Mouse (Mus musculus) limb, embryonic 13.5 days (tissue): Measurements from ENCODE around the gene Gigyf2. TPM values are rescaled to one million over a fixed set of nuclear protein-coding genes. Genes with fewer than 3 reads are reported as not detected.

Experiments
- ATAC-seq: fragments of 200-750 bp; cut with Nextera tagmentation; 2 replicates; pipeline ENCODE4 v1.8.0; 2017; ENCODE audit warnings: low read depth, moderate number of reproducible peaks, moderate TSS enrichment; ENCODE audit not compliant: low FRiP score
- H3K27ac ChIP-seq: fragments of 300-500 bp; sonication (generic); 2 replicates; pipeline ENCODE4 v1.5.1; 2015; ENCODE audit warnings: inconsistent platforms, mild to moderate bottlenecking, moderate library complexity
- H3K27me3 ChIP-seq: fragments of 300-500 bp; sonication (generic); 2 replicates; pipeline ENCODE4 v1.6.1; 2015; ENCODE audit warnings: mild to moderate bottlenecking, inconsistent platforms
- H3K36me3 ChIP-seq: fragments of 300-500 bp; sonication (generic); 2 replicates; pipeline ENCODE4 v1.6.1; 2015; ENCODE audit warnings: inconsistent platforms, mild to moderate bottlenecking, moderate library complexity
- H3K4me1 ChIP-seq: fragments of 300-500 bp; sonication (generic); 2 replicates; pipeline ENCODE4 v1.6.1; 2015; ENCODE audit warnings: inconsistent platforms
- H3K4me2 ChIP-seq: fragments of 300-500 bp; sonication (generic); replicated peaks from 2 replicates; pipeline ENCODE4 v1.6.1; 2015; ENCODE audit warnings: inconsistent platforms, mild to moderate bottlenecking, moderate library complexity
- H3K4me3 ChIP-seq: fragments of 300-500 bp; sonication (generic); 2 replicates; pipeline ENCODE4 v1.5.1; 2015; ENCODE audit warnings: moderate library complexity, mild to moderate bottlenecking, inconsistent platforms
- H3K9ac ChIP-seq: fragments of 300-500 bp; sonication (generic); 2 replicates; pipeline ENCODE4 v1.6.1; 2015; ENCODE audit warnings: mild to moderate bottlenecking, inconsistent platforms
- H3K9me3 ChIP-seq: fragments of 300-500 bp; sonication (generic); 2 replicates; pipeline ENCODE4 v1.6.1; 2016; ENCODE audit warnings: inconsistent platforms
- WGBS: fragments of 180-500 bp; shearing (Covaris S2); methylation state at CpG from one replicate; pipeline ENCODE4 v1.1.7; 2015; 5-methylcytosine and 5-hydroxymethylcytosine counted together
- polyA plus RNA-seq: library from polyadenylated mRNA; unstranded; fragments of >200 nt; fragmentation: Nextera tagmentation; extraction: Ambion mirVana; gene quantifications from 2 replicates; pipeline ENCODE4 v1.2.1, GENCODE M21; 2015

Gene Gigyf2
- polyA plus RNA-seq: 62.7 and 65.3 TPM in 2 replicates

DNA sequence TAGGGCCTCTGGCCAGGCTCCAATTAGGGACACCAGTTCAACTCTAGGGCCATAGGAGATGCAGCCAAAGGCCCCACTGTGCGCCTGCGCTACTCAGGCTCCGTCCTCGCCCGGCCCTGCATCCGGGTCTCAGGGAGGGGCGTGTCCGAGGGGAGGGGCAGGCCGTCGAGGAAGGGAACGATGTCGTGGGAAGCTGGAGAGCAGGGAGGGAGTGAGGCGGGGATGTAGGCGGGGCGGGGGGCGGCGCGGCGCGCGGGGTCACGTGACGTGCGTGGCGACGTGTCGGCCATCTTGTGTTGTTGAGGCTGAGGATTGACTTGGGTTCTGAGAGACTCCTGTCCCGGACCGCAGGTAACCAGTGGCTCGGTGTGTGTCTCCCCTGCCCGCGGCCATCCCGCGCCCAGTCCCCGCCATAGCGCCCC is at the start of gene Gigyf2:
Gene Gigyf2 (plus strand): TSS at position 257 of the 422 bp plus-strand sequence.
- H3K4me3 ChIP-seq: peak within 1 kb of the TSS; percentile 91
- ATAC-seq: peak; percentile 97
- H3K36me3 ChIP-seq: peaks cover 5% of the 10 kb centered on the region
- 0 out of 2 replicates have a peak, but pooled peaks cover under 1% of the 10 kb centered on the region for H3K9me3 ChIP-seq
- no peaks in the 10 kb centered on the region for H3K27me3 ChIP-seq
- H3K9ac ChIP-seq: peak within 1 kb of the TSS; percentile 97
- peak within 1 kb of the TSS; percentile 79 for H3K4me2 ChIP-seq
- peak within 1 kb of the TSS; percentile 94 for H3K27ac ChIP-seq
- under 1% methylated on average over 36 of the region's 36 CpGs for WGBS
- H3K4me1 ChIP-seq: peaks cover 13% of the 10 kb centered on the region

DNA sequence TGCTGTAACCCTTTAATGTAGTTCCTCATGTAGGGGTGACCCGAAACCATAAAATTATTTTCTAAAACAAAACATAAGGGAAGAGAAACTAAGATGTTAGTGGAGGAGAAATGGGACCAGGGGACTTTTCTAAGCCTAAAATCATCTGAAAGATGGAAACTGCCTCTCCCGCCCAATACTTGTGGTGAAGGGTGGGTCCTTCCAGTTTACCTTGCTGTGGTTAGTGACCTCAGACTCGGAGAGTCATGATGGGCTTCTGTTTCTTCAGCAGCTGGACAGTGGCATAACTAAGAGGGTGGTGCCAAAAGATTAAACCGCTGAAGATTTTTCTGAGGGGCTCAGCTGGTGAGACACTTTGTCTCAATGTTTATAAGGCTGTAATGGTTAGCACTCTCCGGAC is 46.5 kb upstream of the Gigyf2 start:
- H3K36me3 ChIP-seq: no peaks in the 10 kb centered on the region
- no peak overlapping the region for H3K4me3 ChIP-seq
- no peak for ATAC-seq
- no peak overlapping the region for H3K4me2 ChIP-seq
- no peak overlapping the region for H3K9ac ChIP-seq
- no peaks in the 10 kb centered on the region for H3K9me3 ChIP-seq
- H3K27me3 ChIP-seq: no peaks in the 10 kb centered on the region
- 86% methylated on average over 5 of the region's 5 CpGs for WGBS
- H3K4me1 ChIP-seq: peaks cover 3% of the 10 kb centered on the region; the same call in 1 of the 2 replicates
- H3K27ac ChIP-seq: no peak overlapping the region

DNA sequence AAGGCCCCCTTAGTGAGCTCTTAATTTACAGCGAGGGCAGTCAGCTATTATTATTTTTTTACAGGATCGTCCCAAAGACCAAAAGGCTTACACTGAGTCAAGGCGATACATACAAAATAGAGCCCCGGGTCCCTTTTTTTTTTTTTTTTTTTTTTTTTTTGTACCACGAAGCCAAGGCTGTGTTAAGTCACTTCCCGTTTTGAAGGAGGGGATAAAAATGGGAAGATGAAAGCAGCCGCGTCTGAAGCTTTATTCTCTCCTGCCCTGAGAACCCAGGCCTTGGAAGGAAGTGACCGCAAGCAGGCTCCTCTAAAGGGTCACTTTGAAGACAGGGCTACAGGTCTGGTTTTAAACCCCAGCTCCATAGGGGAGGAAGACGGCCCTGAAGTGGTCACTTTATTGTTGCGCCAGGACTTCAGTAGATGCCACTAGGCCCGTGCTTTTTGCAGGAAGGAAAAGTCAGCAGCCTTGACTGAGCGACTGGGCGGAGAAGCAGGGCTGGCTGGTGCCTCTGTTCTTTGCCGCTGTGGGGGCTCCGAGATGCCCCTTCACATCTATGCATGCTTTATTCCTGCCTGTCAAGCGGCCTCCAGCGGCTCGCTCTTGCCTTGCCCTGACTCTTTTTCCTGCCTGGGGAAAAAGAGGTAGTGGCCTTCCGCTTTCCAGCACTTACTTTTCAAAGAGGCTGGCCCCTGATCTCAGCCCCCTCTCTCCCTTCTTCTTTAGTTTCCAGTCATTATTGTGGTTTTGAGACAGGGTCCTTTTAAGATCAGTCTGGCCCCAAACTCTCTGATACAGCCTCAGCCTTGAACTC is 45.0 kb upstream of the Gigyf2 start:
- Histone ChIP-seq H3K9me3 (no peaks in the 10 kb centered on the region), H3K27ac (no peak overlapping the region), H3K4me3 (no peak overlapping the region), H3K9ac (no peak overlapping the region), H3K4me1 (peaks cover 3% of the 10 kb centered on the region; the same call in 1 of the 2 replicates), H3K4me2 (peak overlapping the region; percentile 30), H3K27me3 (no peaks in the 10 kb centered on the region), H3K36me3 (no peaks in the 10 kb centered on the region)
- 20% methylated on average over 20 of the region's 20 CpGs for WGBS
- no peak for ATAC-seq

DNA sequence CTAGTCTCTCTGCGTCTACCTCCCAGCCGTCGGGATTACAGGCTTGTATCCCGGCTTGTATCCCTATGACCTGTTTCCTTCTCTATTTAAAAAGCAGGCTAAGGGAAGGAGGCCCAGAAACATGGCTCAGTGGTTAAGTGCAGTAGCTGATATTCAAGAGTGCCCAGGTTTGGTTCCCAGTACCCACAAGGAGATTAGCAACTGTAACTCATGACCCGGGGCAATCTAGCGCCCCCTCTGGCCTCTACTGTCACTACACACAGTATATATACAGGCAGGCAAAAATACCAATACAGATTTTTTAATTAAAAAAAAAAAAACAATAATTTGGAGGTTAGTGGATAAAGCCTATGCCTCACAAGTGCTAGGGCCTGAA is 44.4 kb upstream of the Gigyf2 start:
- ATAC-seq: no peak
- no peak overlapping the region for H3K9ac ChIP-seq
- WGBS: 69% methylated on average over 6 of the region's 6 CpGs
- no peak overlapping the region for H3K4me3 ChIP-seq
- peaks cover 3% of the 10 kb centered on the region; the same call in 1 of the 2 replicates for H3K4me1 ChIP-seq
- no peaks in the 10 kb centered on the region for H3K36me3 ChIP-seq
- H3K9me3 ChIP-seq: no peaks in the 10 kb centered on the region
- H3K27me3 ChIP-seq: no peaks in the 10 kb centered on the region
- no peak overlapping the region for H3K27ac ChIP-seq
- H3K4me2 ChIP-seq: no peak overlapping the region

DNA sequence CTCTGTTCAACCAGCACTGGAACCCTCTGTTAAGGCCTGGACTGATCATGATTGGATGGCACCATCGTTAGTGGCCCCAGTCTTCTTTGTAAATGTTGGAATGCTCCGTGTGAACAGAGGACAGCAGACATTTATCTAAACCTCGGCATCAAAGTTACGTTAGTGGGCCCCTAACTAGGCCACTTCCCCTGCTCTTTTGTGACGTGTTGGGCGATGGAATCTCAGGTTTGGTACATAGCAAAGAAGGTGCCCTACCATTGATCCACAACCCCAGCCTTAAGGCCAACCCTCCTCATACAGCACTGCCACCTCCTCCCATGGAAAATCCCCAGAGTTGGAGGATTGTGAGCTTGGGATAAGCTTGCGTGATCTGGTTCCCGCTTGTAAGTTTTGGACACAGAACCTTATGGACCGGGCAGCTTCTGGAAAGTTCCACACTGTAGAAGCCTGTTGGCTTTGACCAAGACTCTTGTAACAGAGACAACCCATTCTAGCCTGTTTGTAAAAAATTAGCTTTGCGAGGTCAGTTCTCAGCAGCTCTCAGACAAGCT is 43.3 kb upstream of the Gigyf2 start:
- H3K9ac ChIP-seq: no peak overlapping the region

DNA sequence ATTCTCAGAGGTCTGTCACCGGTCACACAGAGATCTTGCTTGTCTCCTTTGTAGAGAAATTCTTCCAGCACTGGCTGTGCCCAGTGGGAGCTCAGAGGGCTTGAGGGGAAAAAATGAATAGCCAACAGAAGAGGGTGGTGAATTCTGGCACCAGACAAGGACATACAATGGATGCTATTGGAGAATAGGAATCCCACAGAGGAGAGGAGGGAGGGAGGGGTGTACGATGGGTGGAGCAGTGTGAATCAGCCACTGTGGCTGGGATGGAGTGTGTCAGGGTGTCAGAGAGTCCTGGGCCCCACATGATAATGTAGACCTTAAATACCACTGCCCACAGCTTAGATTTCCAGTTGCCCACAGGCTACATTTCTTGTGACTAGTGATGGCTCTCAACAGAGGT is 39.7 kb upstream of the Gigyf2 start:
- H3K4me2 ChIP-seq: no peak overlapping the region
- H3K9ac ChIP-seq: no peak overlapping the region
- no peak overlapping the region for H3K27ac ChIP-seq
- no peaks in the 10 kb centered on the region for H3K36me3 ChIP-seq
- H3K4me3 ChIP-seq: no peak overlapping the region
- no peaks in the 10 kb centered on the region for H3K27me3 ChIP-seq
- WGBS: 79% methylated on average over 2 of the region's 2 CpGs
- H3K9me3 ChIP-seq: no peaks in the 10 kb centered on the region
- H3K4me1 ChIP-seq: no peaks in the 10 kb centered on the region
- ATAC-seq: no peak

More for the DNA sequence above, 43.3 kb upstream of the Gigyf2 start:
- no peaks in the 10 kb centered on the region for H3K36me3 ChIP-seq
- ATAC-seq: no peak
- H3K9me3 ChIP-seq: no peaks in the 10 kb centered on the region
- peaks cover 3% of the 10 kb centered on the region; the same call in 1 of the 2 replicates for H3K4me1 ChIP-seq
- H3K27ac ChIP-seq: no peak overlapping the region
- no peak overlapping the region for H3K4me2 ChIP-seq
- H3K27me3 ChIP-seq: no peaks in the 10 kb centered on the region
- H3K4me3 ChIP-seq: no peak overlapping the region
- 74% methylated on average over 10 of the region's 10 CpGs for WGBS

DNA sequence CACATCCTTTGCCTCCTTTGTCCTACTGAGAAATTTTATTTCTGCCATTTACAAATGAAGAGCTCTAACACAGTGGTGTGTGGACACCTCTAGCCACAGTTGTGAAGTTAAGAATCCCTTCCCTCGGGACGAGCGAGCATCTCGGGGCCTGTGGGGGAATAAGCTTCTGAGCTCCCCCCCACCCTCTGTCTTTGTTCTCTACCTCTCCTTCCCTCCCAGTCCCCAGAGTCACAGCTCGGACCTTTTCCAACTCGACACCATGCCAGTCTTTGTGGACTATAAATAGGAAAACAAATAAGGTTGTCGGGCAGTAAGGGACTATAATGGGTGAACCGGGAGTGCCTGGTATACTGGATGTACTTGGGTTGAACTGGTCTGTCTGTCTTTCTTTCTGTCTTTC is 35.4 kb upstream of the Gigyf2 start:
- Histone ChIP-seq H3K9me3 (no peaks in the 10 kb centered on the region), H3K27me3 (no peaks in the 10 kb centered on the region), H3K36me3 (no peaks in the 10 kb centered on the region), H3K9ac (no peak overlapping the region), H3K4me1 (no peaks in the 10 kb centered on the region), H3K4me2 (no peak overlapping the region), H3K4me3 (no peak overlapping the region), H3K27ac (no peak overlapping the region)
- ATAC-seq: no peak
- 74% methylated on average over 8 of the region's 8 CpGs for WGBS

DNA sequence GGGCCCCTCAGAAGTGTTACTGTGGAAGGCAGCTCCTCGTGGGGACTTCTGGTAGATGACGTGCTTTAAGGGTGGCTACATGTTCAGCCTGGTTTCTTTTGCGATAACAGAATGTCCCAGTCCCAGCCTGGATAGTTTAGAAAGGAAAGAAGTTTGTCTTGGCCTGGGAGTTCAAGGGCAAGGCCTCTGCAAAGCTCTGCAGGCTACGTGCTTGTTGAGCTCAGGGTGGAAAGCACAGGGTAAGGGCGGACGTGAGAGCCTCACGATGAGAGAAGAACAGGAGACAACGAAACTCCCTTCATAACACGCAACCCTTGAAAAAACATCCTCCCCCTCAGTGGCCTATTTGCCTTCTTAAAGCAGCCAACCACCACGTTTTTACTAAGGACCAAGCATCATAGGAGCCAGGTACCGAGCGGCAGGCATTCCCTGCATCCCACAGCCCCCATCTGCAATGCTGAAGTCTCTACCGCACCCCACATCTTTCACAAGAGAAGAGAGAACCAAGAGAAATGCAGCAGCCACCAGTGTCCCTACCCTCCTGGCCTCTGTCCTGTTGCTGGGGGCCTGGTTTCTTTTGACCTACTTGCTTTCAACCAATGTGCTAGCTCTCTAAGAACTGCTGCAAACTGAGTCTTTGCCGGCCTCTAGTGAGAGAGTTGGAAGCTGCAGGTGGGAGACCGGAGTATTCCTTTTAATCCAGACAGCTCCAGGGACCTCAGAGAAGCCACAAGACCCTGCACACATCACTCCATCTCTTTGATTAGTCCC is 34.2 kb upstream of the Gigyf2 start:
- 64% methylated on average over 15 of the region's 15 CpGs for WGBS
- Histone ChIP-seq H3K9ac (no peak overlapping the region), H3K4me1 (no peaks in the 10 kb centered on the region), H3K4me2 (no peak overlapping the region), H3K27me3 (no peaks in the 10 kb centered on the region), H3K9me3 (no peaks in the 10 kb centered on the region), H3K4me3 (no peak overlapping the region), H3K36me3 (no peaks in the 10 kb centered on the region), H3K27ac (no peak overlapping the region)
- no peak for ATAC-seq

DNA sequence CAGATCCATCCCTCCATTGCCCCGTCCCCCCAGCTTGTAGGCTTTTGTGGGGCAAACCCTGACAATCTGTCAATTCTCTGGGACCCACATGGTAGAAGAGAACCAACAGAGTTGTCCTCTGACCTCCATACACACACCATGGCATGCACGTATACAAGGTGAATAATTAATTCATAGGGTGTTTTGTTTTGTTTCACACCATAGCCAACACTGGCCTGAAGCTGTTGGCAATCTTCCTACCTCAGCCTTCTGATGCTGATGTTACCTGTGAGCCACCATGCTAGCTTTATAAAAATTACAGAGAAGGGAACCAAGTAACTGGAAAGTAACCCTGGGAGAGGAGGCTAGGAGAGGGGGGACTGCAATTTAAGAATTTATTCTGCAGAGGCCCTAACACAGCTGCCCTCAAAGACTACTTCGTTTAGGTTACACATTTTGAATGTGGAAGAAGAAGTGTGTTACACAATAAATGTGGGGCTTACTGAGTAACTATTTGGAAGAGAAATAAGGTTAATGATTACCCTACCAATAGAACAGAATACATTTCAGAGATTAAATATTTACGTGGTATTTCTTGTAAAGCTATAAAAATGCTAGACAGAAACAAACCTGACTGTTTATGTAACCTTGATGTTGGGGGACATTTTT is 32.6 kb upstream of the Gigyf2 start:
- no peaks in the 10 kb centered on the region for H3K27me3 ChIP-seq
- H3K4me3 ChIP-seq: no peak overlapping the region
- no peak overlapping the region for H3K27ac ChIP-seq
- no peak overlapping the region for H3K9ac ChIP-seq
- no peaks in the 10 kb centered on the region for H3K36me3 ChIP-seq
- no peaks in the 10 kb centered on the region for H3K4me1 ChIP-seq
- WGBS: 65% methylated on average over 4 of the region's 4 CpGs
- ATAC-seq: no peak
- no peaks in the 10 kb centered on the region for H3K9me3 ChIP-seq
- H3K4me2 ChIP-seq: no peak overlapping the region

DNA sequence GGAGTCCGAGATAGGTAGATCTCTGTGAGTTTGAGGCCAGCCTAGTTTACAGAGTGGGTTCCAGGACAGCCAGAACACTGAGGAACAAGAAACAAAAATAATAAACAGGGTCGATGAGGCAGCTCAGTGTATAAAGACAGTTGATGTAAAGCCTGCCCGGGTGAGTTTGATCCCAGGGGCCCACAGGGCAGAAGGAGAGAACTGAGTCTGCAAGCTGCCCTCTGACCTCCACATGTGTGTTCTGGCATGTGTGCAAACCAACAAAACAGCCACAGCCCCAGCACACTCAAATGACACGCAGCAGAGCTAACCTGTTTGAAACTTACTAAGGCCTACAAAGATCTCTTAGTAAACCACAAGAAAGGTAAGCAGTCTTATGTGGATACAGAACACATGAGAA is 31.8 kb upstream of the Gigyf2 start:
- ATAC-seq: no peak
- Histone ChIP-seq H3K4me2 (no peak overlapping the region), H3K9ac (no peak overlapping the region), H3K9me3 (no peaks in the 10 kb centered on the region), H3K4me3 (no peak overlapping the region), H3K27ac (no peak overlapping the region), H3K4me1 (no peaks in the 10 kb centered on the region), H3K36me3 (no peaks in the 10 kb centered on the region), H3K27me3 (no peaks in the 10 kb centered on the region)
- WGBS: 56% methylated on average over 4 of the region's 4 CpGs

DNA sequence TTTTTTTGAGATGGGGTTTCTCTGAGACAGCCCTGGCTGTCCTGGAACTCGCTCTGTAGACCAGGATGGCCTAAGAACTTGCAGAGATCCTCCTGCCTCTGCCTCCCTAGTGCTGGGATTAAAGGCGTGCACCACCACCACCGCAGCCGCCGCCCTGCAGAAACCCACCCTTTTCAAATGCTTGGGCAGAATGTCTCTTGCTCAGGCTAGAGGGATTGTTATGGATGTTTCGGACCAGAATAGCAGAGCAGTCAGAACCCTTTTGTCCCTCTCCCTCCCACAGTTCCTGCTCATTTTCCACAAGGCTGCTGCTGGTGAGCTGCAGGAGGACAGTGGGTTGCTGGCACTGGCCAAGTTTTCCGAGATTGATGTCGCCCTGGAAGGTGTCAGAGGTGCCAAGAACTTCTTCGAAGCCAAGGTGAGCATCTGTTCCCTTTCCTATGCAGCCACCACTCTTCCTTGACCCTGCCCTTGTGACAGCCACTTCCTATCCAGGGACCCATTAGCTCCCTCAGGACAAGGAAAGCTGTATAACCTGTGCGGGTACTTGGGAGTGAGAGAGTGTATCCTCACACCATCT is 29.4 kb upstream of the Gigyf2 start:
- H3K4me2 ChIP-seq: no peak overlapping the region
- no peak for ATAC-seq
- H3K9ac ChIP-seq: no peak overlapping the region
- H3K36me3 ChIP-seq: no peaks in the 10 kb centered on the region
- no peaks in the 10 kb centered on the region for H3K4me1 ChIP-seq
- no peak overlapping the region for H3K4me3 ChIP-seq
- H3K27me3 ChIP-seq: no peaks in the 10 kb centered on the region
- WGBS: 86% methylated on average over 10 of the region's 10 CpGs
- no peak overlapping the region for H3K27ac ChIP-seq
- no peaks in the 10 kb centered on the region for H3K9me3 ChIP-seq
